31 mouse cellular contexts compared by ENCODE assay signal in genomic region chr17:11752686-11753085, GRCm38 (mm10).
DNase-seq lines count a peak whose midpoint lies in the region; ATAC-seq and TF ChIP-seq lines count a peak whose summit lies in the region.
"Had no signal": no experiment of that assay in that cellular context is flagged by ENCODE, and none has a peak within 500 bp of the region (broad histone marks: within the 10 kb centered on the region; RNA-seq: fewer than 3 reads in every experiment).

No protein-coding gene starts in this region.

- no peak for TF ChIP-seq CTCF in liver, postnatal 0 days (IDR thresholded peaks at IDR 0.05; ENCODE audit: low read depth)

- H3K9me3 ChIP-seq in liver, postnatal 0 days (ENCODE audit: low read length) = no peaks in the 10 kb centered on the region
- H3K9me3 ChIP-seq in intestine, embryonic 16.5 days (ENCODE audit: control insufficient read depth, low read length) = no peaks in the 10 kb centered on the region
- H3K9me3 ChIP-seq: embryonic facial prominence, embryonic 12.5 days; forebrain, embryonic 10.5 days; forebrain, embryonic 15.5 days; hindbrain, embryonic 12.5 days; intestine, embryonic 15.5 days; limb, embryonic 13.5 days; midbrain, embryonic 12.5 days; neural tube, embryonic 12.5 days had no signal

- no peaks in the 10 kb centered on the region for H3K4me1 ChIP-seq in liver, postnatal 0 days (ENCODE audit: insufficient read depth)
- H3K4me1 ChIP-seq in intestine, embryonic 16.5 days (ENCODE audit: control insufficient read depth, insufficient read depth, low read length) = no peaks in the 10 kb centered on the region
- H3K4me1 ChIP-seq: embryonic facial prominence, embryonic 12.5 days; forebrain, embryonic 10.5 days; forebrain, embryonic 15.5 days; hindbrain, embryonic 12.5 days; intestine, embryonic 15.5 days; limb, embryonic 13.5 days; midbrain, embryonic 12.5 days; neural tube, embryonic 12.5 days had no signal

- no peaks in the 10 kb centered on the region for H3K36me3 ChIP-seq in liver, postnatal 0 days (replicated peaks; ENCODE audit: insufficient read depth, low read length)
- H3K36me3 ChIP-seq in intestine, embryonic 16.5 days (ENCODE audit: control insufficient read depth, insufficient read depth, low read length) = no peaks in the 10 kb centered on the region
- H3K36me3 ChIP-seq: embryonic facial prominence, embryonic 12.5 days; forebrain, embryonic 10.5 days; forebrain, embryonic 15.5 days; hindbrain, embryonic 12.5 days; intestine, embryonic 15.5 days; limb, embryonic 13.5 days; midbrain, embryonic 12.5 days; neural tube, embryonic 12.5 days had no signal

- no peak overlapping the region for H3K9ac ChIP-seq in liver, postnatal 0 days (replicated peaks)
- H3K9ac ChIP-seq in intestine, embryonic 16.5 days (ENCODE audit: low read depth, low read length) = no peak overlapping the region
- H3K9ac ChIP-seq: embryonic facial prominence, embryonic 12.5 days; forebrain, embryonic 15.5 days; hindbrain, embryonic 12.5 days; intestine, embryonic 15.5 days; limb, embryonic 13.5 days; liver, embryonic 14.5 days; lung, embryonic 14.5 days; midbrain, embryonic 12.5 days; neural tube, embryonic 12.5 days had no signal

- H3K27ac ChIP-seq in liver, postnatal 0 days (ENCODE audit: low read depth) = 0 out of 2 replicates have a peak overlapping the region, but pooled peaks have one; percentile 7
- no peak overlapping the region for H3K27ac ChIP-seq in intestine, embryonic 16.5 days (ENCODE audit: low read length)
- H3K27ac ChIP-seq: embryonic facial prominence, embryonic 12.5 days; forebrain, embryonic 10.5 days; forebrain, embryonic 15.5 days; hindbrain, embryonic 12.5 days; hindbrain, postnatal 0 days; intestine, embryonic 15.5 days; limb, embryonic 13.5 days; liver, embryonic 14.5 days; midbrain, embryonic 12.5 days; neural tube, embryonic 12.5 days had no signal

- ATAC-seq in liver, postnatal 0 days = no peak
- ATAC-seq in intestine, embryonic 16.5 days = no peak
- no peak for ATAC-seq in erythroid progenitor cell, adult 5-6 weeks (replicated peaks; ENCODE audit: low FRiP score, poor library complexity, severe bottlenecking)
- ATAC-seq: activated CD4-positive, CD25-positive, alpha-beta regulatory T cell, adult 4 months; CD4-positive, CD25-positive, alpha-beta regulatory T cell, adult 4 months; forebrain, embryonic 15.5 days; hindbrain, postnatal 0 days; intestine, embryonic 15.5 days had no signal

- H3K4me3 ChIP-seq in liver, postnatal 0 days (ENCODE audit: low read depth, low read length) = no peak overlapping the region
- no peak overlapping the region for H3K4me3 ChIP-seq in intestine, embryonic 16.5 days (ENCODE audit: low read length)
- H3K4me3 ChIP-seq: embryonic facial prominence, embryonic 12.5 days; forebrain, embryonic 10.5 days; forebrain, embryonic 15.5 days; hindbrain, embryonic 12.5 days; intestine, embryonic 15.5 days; limb, embryonic 13.5 days; midbrain, embryonic 12.5 days; myocyte; neural tube, embryonic 12.5 days had no signal

- 44% methylated on average over 2 of the region's 2 CpGs for WGBS in liver, postnatal 0 days (ENCODE audit: insufficient replicate concordance)
- WGBS in intestine, embryonic 16.5 days = 43% methylated on average over 2 of the region's 2 CpGs

- H3K27me3 ChIP-seq in liver, postnatal 0 days (ENCODE audit: insufficient read depth, low read length) = no peaks in the 10 kb centered on the region
- no peaks in the 10 kb centered on the region for H3K27me3 ChIP-seq in intestine, embryonic 16.5 days (replicated peaks; ENCODE audit: control insufficient read depth, insufficient read depth, low read length)
- H3K27me3 ChIP-seq: embryonic facial prominence, embryonic 12.5 days; forebrain, embryonic 15.5 days; hindbrain, embryonic 12.5 days; intestine, embryonic 15.5 days; limb, embryonic 13.5 days; midbrain, embryonic 12.5 days; neural tube, embryonic 12.5 days had no signal

- no peak for TF ChIP-seq EP300 in liver, postnatal 0 days (IDR thresholded peaks at IDR 0.05; ENCODE audit: low read depth)

- DNase-seq in adrenal gland, postnatal 25 days = peak; percentile 13
- DNase-seq in adrenal gland, postnatal 4 days (ENCODE audit: low spot score in 2 of 2) = no peak
- no peak for DNase-seq in liver, postnatal 0 days
- DNase-seq in liver = no peak
- peak; percentile 43 for DNase-seq in kidney, postnatal 10 days
- DNase-seq: cerebellum, adult 11-12 months; cerebellum, adult 9-11 months; embryo, embryonic 11 days; gastrocnemius, postnatal 25 days; heart, adult 11 months; heart, postnatal 36 days; lung, embryonic 14.5 days; right cerebral cortex, adult 18-20 months; spleen, adult 18-20 months; thymus, postnatal 14 days had no signal

- H3K4me2 ChIP-seq in liver, postnatal 0 days (ENCODE audit: low read depth, low read length) = no peak overlapping the region
- no peak overlapping the region for H3K4me2 ChIP-seq in intestine, embryonic 16.5 days (ENCODE audit: low read depth, low read length)
- H3K4me2 ChIP-seq: embryonic facial prominence, embryonic 12.5 days; forebrain, embryonic 15.5 days; heart, embryonic 11.5 days; hindbrain, embryonic 12.5 days; intestine, embryonic 15.5 days; limb, embryonic 13.5 days; lung, embryonic 14.5 days; midbrain, embryonic 12.5 days; neural tube, embryonic 12.5 days had no signal

Comparison
In these comparisons a context has a peak if more than half of its experiments do, and no peak if none do; other contexts are left out.
1. DNase-seq: peak in adrenal gland, postnatal 25 days (single experiment) and kidney, postnatal 10 days (single experiment); none in adrenal gland, postnatal 4 days (0 of 2), liver, postnatal 0 days (single experiment) and liver (single experiment).